Mouse (Mus musculus) midbrain, embryonic 11.5 days (tissue): ENCODE measurements around the gene Hnrnpab. TPM values are rescaled to one million over a fixed set of nuclear protein-coding genes. Genes with fewer than 3 reads are reported as not detected.
"Not testable (repeated sequence)": the region's sequence is repeated elsewhere in the genome, so short reads cannot be mapped to it uniquely, and the experiment has no call there.

Experiments used
- ATAC-seq: fragments of 200-750 bp; cut with Nextera tagmentation; 2 replicates; pipeline ENCODE4 v1.8.0; 2017; ENCODE audit warnings: moderate TSS enrichment, moderate library complexity; ENCODE audit not compliant: low FRiP score
- DNase-seq: peaks from one replicate; pipeline ENCODE4 v3.0.0; 2015; ENCODE audit warnings: low spot score; ENCODE audit errors: missing footprints
- H3K27ac ChIP-seq: fragments of 300-500 bp; sonication (generic); 2 replicates; pipeline ENCODE4 v1.5.1; 2014; ENCODE audit warnings: low read depth, low read length
- H3K27me3 ChIP-seq: fragments of 300-500 bp; sonication (generic); 2 replicates; pipeline ENCODE4 v1.6.1; 2014; ENCODE audit warnings: mild to moderate bottlenecking, low read length, moderate library complexity, mixed read lengths; ENCODE audit not compliant: control insufficient read depth, insufficient read depth
- H3K36me3 ChIP-seq: fragments of 300-500 bp; sonication (generic); 2 replicates; pipeline ENCODE4 v1.6.1; 2014; ENCODE audit warnings: mild to moderate bottlenecking, low read length, moderate library complexity, mixed read lengths; ENCODE audit not compliant: control insufficient read depth, insufficient read depth
- H3K4me1 ChIP-seq: fragments of 300-500 bp; sonication (generic); 2 replicates; pipeline ENCODE4 v1.6.1; 2014; ENCODE audit warnings: low read length; ENCODE audit not compliant: control insufficient read depth, insufficient read depth
- H3K4me2 ChIP-seq: fragments of 300-500 bp; sonication (generic); 2 replicates; pipeline ENCODE4 v1.6.1; 2014; ENCODE audit warnings: mild to moderate bottlenecking, moderate library complexity
- H3K4me3 ChIP-seq: fragments of 300-500 bp; sonication (generic); 2 replicates; pipeline ENCODE4 v1.5.1; 2014; ENCODE audit warnings: low read depth, low read length
- H3K9ac ChIP-seq: fragments of 300-500 bp; sonication (generic); 2 replicates; pipeline ENCODE4 v1.6.1; 2014; ENCODE audit warnings: low read length
- H3K9me3 ChIP-seq: fragments of 300-500 bp; sonication (generic); 2 replicates; pipeline ENCODE4 v1.6.1; 2016; ENCODE audit warnings: low read length; ENCODE audit not compliant: control insufficient read depth
- WGBS: fragments of 180-500 bp; shearing (Covaris S2); extraction: QIAGEN DNeasy Blood & Tissue Kit; methylation state at CpG from one replicate; pipeline ENCODE4 v1.1.7; 2014; 5-methylcytosine and 5-hydroxymethylcytosine counted together
- polyA plus RNA-seq: library from polyadenylated mRNA; unstranded; fragments of >200 nt; fragmentation: Nextera tagmentation; extraction: Ambion mirVana; gene quantifications from 2 replicates; pipeline ENCODE4 v1.2.1, GENCODE M21; 2014

Hnrnpab gene
- polyA plus RNA-seq, 1 experiment from 2014 or later: 844 TPM

- Histone ChIP-seq H3K9ac (peak overlapping the region; percentile 14; the same call in 1 of the 2 replicates), H3K36me3 (no peaks in the 10 kb centered on the region), H3K27ac (no peak overlapping the region), H3K9me3 (no peaks in the 10 kb centered on the region), H3K4me1 (peaks cover 11% of the 10 kb centered on the region; the same call in 1 of the 2 replicates), H3K27me3 (no peaks in the 10 kb centered on the region), H3K4me2 (peak overlapping the region; percentile 3; the same call in 1 of the 2 replicates), H3K4me3 (no peak overlapping the region)
- whole genome bisulfite sequencing: 5% methylated on average over 17 of the region's 17 CpGs
- no peak for ATAC-seq
- peak; percentile 93 for DNase-seq
These were observed 31.3 kb upstream of the Hnrnpab start for GRCm38 (mm10) chr11:51637971-51638414.

DNA sequence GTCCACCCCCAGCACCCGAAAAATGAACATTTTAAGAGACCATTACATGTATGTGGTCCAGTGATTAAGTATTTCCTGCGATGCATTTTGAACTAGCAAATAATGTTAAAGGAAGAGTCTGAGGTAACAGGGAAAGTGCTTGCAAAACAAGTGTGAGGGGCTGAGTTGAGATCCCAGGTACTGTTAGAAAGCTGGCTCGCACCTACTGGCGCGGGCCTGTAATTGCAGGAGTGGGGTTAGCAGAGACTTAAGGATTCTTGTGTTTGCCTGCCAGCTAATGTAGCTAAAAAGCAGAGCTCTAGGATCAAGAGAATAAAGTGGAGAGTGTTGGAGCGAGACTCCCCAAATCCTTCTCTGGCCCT lies 29.7 kb upstream of the Hnrnpab start:
- peak; percentile 43 for ATAC-seq
- 3% methylated on average over 6 of the region's 6 CpGs for WGBS
- H3K27ac ChIP-seq: no peak overlapping the region

GRCm38 (mm10) chr11:51635525-51636322 lies 29.1 kb upstream of the Hnrnpab start, which contains the start of gene Rmnd5b:
Gene Rmnd5b (minus strand): TSS chr11:51635896.
- Histone ChIP-seq H3K27ac (peak within 1 kb of the TSS; percentile 45; the same call in 1 of the 2 replicates), H3K4me2 (peak within 1 kb of the TSS; percentile 54), H3K9me3 (no peaks in the 10 kb centered on the region), H3K9ac (peak within 1 kb of the TSS; percentile 68), H3K36me3 (no peaks in the 10 kb centered on the region), H3K27me3 (no peaks in the 10 kb centered on the region), H3K4me1 (peaks cover 11% of the 10 kb centered on the region; the same call in 1 of the 2 replicates), H3K4me3 (peak within 1 kb of the TSS; percentile 57)
- WGBS: under 1% methylated on average over 60 of the region's 61 CpGs
- DNase-seq (peak; percentile 98), ATAC-seq (peak; percentile 85)

More for the DNA sequence above, 29.7 kb upstream of the Hnrnpab start:
- H3K9ac ChIP-seq: peak overlapping the region; percentile 68
- peaks cover 11% of the 10 kb centered on the region; the same call in 1 of the 2 replicates for H3K4me1 ChIP-seq
- H3K27me3 ChIP-seq: no peaks in the 10 kb centered on the region
- H3K4me3 ChIP-seq: peak overlapping the region; percentile 57
- peak overlapping the region; percentile 54 for H3K4me2 ChIP-seq
- no peaks in the 10 kb centered on the region for H3K36me3 ChIP-seq
- peak; percentile 93 for DNase-seq
- no peaks in the 10 kb centered on the region for H3K9me3 ChIP-seq

DNA sequence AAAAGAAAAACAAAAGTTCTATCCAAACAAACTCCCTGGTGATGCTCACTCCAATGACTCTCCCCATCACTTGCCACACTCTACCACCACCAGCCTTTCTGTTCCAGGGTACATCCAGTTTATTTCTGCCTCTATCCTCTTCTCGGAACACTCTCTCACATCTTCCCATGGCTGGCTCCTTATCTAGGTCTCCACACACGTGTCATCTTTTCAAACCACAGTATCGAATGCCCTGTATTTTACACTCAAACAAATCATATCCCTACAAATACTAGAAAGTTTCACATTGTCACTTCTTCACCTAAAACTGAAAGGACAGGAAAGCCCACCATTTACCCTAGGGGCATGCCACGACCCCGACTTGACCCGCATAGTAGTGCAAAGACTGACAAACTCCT lies 28.5 kb upstream of the Hnrnpab start:
- peak overlapping the region; percentile 68 for H3K9ac ChIP-seq
- H3K9me3 ChIP-seq: no peaks in the 10 kb centered on the region
- ATAC-seq (no peak), DNase-seq (peak; percentile 88)
- no peak overlapping the region for H3K27ac ChIP-seq
- no peaks in the 10 kb centered on the region for H3K36me3 ChIP-seq
- H3K4me2 ChIP-seq: peak overlapping the region; percentile 54
- no peaks in the 10 kb centered on the region for H3K27me3 ChIP-seq
- peak overlapping the region; percentile 57 for H3K4me3 ChIP-seq
- WGBS: 26% methylated on average over 6 of the region's 6 CpGs
- H3K4me1 ChIP-seq: peaks cover 11% of the 10 kb centered on the region; the same call in 1 of the 2 replicates

DNA sequence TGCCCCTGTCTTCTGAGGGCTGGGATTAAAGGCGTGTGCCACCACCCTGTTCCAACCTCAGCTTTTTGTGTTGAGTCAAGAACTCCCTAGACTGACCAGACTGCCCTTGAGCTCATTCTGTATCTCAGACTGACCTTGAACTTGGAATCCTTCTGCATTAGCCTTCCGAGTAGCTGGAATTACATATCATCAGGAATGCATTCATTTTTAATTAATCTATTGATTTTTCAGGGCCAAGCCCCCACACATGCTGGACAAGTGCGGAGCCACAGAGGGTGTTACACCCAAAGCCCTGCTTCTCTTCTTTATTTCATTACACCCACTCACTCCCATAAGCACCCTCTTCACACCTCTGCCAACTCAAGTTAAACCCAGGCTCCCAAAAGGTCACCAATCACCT lies 27.1 kb upstream of the Hnrnpab start:
- Histone ChIP-seq H3K36me3 (no peaks in the 10 kb centered on the region; the same call in 1 of the 2 replicates), H3K4me1 (peaks cover 11% of the 10 kb centered on the region; the same call in 1 of the 2 replicates), H3K4me2 (no peak overlapping the region), H3K27me3 (no peaks in the 10 kb centered on the region), H3K9ac (no peak overlapping the region), H3K4me3 (no peak overlapping the region), H3K9me3 (no peaks in the 10 kb centered on the region), H3K27ac (no peak overlapping the region)
- ATAC-seq: no peak
- DNase-seq: no peak
- 94% methylated on average over 3 of the region's 3 CpGs for WGBS

DNA sequence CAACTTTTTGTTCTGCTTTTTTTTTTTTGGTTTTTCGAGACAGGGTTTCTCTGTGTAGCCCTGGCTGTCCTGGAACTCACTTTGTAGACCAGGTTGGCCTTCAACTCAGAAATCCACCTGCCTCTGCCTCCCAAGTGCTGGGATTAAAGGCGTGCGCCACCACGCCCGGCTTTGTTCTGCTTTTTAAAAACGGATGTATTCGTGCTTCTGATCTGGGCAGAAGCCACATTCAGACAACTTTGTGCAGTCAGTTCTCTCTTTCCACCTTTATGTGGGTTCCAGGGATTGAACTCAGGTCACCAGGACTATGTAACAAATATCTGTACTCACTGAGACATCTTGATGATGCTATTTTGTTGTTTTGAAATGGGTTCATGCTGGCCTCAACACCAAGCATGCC lies 26.6 kb upstream of the Hnrnpab start:
- H3K4me1 ChIP-seq: peaks cover 10% of the 10 kb centered on the region; the same call in 1 of the 2 replicates
- not testable (repeated sequence) for ATAC-seq, H3K36me3 ChIP-seq, H3K27me3 ChIP-seq, H3K27ac ChIP-seq, DNase-seq, H3K4me3 ChIP-seq, H3K4me2 ChIP-seq, H3K9ac ChIP-seq, H3K9me3 ChIP-seq
- WGBS: 94% methylated on average over 7 of the region's 7 CpGs

- ATAC-seq: no peak
- Histone ChIP-seq H3K36me3 (no peaks in the 10 kb centered on the region; the same call in 1 of the 2 replicates), H3K4me2 (no peak overlapping the region), H3K9ac (no peak overlapping the region), H3K4me3 (no peak overlapping the region), H3K4me1 (peaks cover 8% of the 10 kb centered on the region; the same call in 1 of the 2 replicates), H3K27me3 (no peaks in the 10 kb centered on the region), H3K9me3 (no peaks in the 10 kb centered on the region), H3K27ac (no peak overlapping the region)
- 91% methylated on average over 6 of the region's 6 CpGs for WGBS
- no peak for DNase-seq
These were observed 25.6 kb upstream of the Hnrnpab start for GRCm38 (mm10) chr11:51632130-51632753.

- Histone ChIP-seq H3K27me3 (no peaks in the 10 kb centered on the region), H3K4me3 (no peak overlapping the region), H3K9me3 (no peaks in the 10 kb centered on the region), H3K4me2 (no peak overlapping the region), H3K4me1 (no peaks in the 10 kb centered on the region; the same call in 1 of the 2 replicates), H3K36me3 (peaks cover 6% of the 10 kb centered on the region), H3K27ac (no peak overlapping the region), H3K9ac (no peak overlapping the region)
- DNase-seq: no peak
- no peak for ATAC-seq
- WGBS: 87% methylated on average over 15 of the region's 15 CpGs
These were observed 23.1 kb upstream of the Hnrnpab start for GRCm38 (mm10) chr11:51629651-51630314.
